Mouse (Mus musculus): ENCODE results near the gene Nyap1.

GRCm38 (mm10) chr5:137764609-137765340 is 23.4 kb upstream of the Nyap1 start:
- TF ChIP-seq CTCF (conservative IDR thresholded peaks at IDR 0.05; ENCODE audit: insufficient read depth, insufficient read length, low read depth, low read length), result no peak
- TF ChIP-seq POLR2A (IDR thresholded peaks at IDR 0.05; ENCODE audit: low read depth, low read length), result no peak

All from kidney, adult 2 months (tissue).